Mouse (Mus musculus): ENCODE measurements around the gene Olfr1019. TPM values are rescaled to one million over a fixed set of nuclear protein-coding genes. Genes with fewer than 3 reads are reported as not detected.

Gene Olfr1019
- polyA plus RNA-seq, 1 experiment, result not detected

DNA sequence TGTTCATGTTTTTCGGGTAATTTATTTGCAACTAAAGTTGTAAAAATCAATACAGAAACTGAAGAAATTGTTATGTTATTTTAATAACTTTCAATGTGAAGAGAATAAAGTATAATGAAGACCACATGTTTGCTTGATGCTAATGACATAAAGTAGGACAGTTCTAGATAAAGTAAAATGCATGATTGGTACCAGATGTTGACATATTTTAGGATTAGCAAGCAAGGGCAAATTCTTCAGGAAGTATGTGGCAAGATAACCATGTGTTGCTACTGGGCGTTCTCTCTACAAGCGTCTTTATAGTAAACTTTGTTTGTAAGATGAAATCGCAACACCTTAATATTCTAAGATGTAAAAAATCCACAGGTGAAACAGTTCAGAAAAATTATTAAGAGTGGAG is 40.8 kb downstream of the Olfr1019 start:
- TF ChIP-seq REST (IDR thresholded peaks at IDR 0.05; ENCODE audit: insufficient read depth, insufficient read length) (no peak), POLR2AphosphoS2 (IDR thresholded peaks at IDR 0.05; ENCODE audit: insufficient read length, low read depth) (no peak), CEBPB (IDR thresholded peaks at IDR 0.05; ENCODE audit: insufficient read depth, poor library complexity, severe bottlenecking) (no peak), MYOD1 (IDR thresholded peaks at IDR 0.05; ENCODE audit: control insufficient read depth in 1 of 3, insufficient read length in 2 of 3, low read depth in 2 of 3) (no peak), MAX (IDR thresholded peaks at IDR 0.05; ENCODE audit: low read depth) (no peak), SRF (IDR thresholded peaks at IDR 0.05; ENCODE audit: control insufficient read depth, insufficient read length, low read depth) (no peak), MYOG (IDR thresholded peaks at IDR 0.05; ENCODE audit: control insufficient read depth in 1 of 3, insufficient read depth in 1 of 3, insufficient read length in 2 of 3, low read depth in 2 of 3) (no peak), E2F4 (IDR thresholded peaks at IDR 0.05; ENCODE audit: insufficient read depth) (no peak), USF1 (IDR thresholded peaks at IDR 0.05; ENCODE audit: low read depth) (no peak), TCF3 (IDR thresholded peaks at IDR 0.05; ENCODE audit: insufficient read length, low read depth) (no peak), POLR2A (IDR thresholded peaks at IDR 0.05; ENCODE audit: insufficient read length, low read depth) (no peak), TCF12 (IDR thresholded peaks at IDR 0.05; ENCODE audit: insufficient read depth, poor library complexity, severe bottlenecking) (no peak)
- Histone ChIP-seq H3K27me3 (ENCODE audit: control insufficient read depth, insufficient read depth, insufficient read length) (no peaks in the 10 kb centered on the region), H3K36me3 (ENCODE audit: control insufficient read depth, insufficient read depth) (no peaks in the 10 kb centered on the region), H3K4me3 (no peak overlapping the region), H3K4me2 (ENCODE audit: low read depth) (no peak overlapping the region), H3K79me2 (ENCODE audit: control insufficient read depth, insufficient read depth) (no peaks in the 10 kb centered on the region), H3ac (ENCODE audit: control insufficient read depth, insufficient read length) (no peak overlapping the region)

DNA sequence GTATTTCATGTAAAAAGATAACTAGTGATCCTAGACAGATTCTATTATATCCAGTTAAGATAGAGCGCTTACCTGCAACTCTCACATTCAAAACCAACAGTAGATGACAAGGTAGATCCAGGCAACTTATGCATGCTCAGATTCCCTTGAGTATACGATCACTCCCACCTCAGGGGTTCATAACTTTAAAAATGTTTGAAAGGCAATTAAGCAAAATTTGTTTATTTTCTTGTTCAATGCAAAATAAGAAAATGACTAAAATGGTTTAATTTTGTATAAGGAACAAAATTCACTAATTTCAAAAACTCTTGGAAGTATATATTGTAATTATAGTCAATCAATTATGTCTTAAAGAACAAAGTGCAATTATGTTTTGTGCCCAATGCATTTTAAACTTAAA is 42.8 kb downstream of the Olfr1019 start, which contains the start of gene Olfr1016:
Gene Olfr1016, minus strand, starts transcription at position 101 of the 400 bp plus-strand sequence.
- no peak within 1 kb of the TSS for H3K4me2 ChIP-seq (ENCODE audit: low read depth)
- no peaks in the 10 kb centered on the region for H3K27me3 ChIP-seq (ENCODE audit: control insufficient read depth, insufficient read depth, insufficient read length)
- TF ChIP-seq MYOG (IDR thresholded peaks at IDR 0.05; ENCODE audit: control insufficient read depth in 1 of 3, insufficient read depth in 1 of 3, insufficient read length in 2 of 3, low read depth in 2 of 3), result no peak
- no peak for TF ChIP-seq TCF3 (IDR thresholded peaks at IDR 0.05; ENCODE audit: insufficient read length, low read depth)
- no peak for TF ChIP-seq POLR2AphosphoS2 (IDR thresholded peaks at IDR 0.05; ENCODE audit: insufficient read length, low read depth)
- TF ChIP-seq REST (IDR thresholded peaks at IDR 0.05; ENCODE audit: insufficient read depth, insufficient read length), result no peak
- TF ChIP-seq E2F4 (IDR thresholded peaks at IDR 0.05; ENCODE audit: insufficient read depth), result no peak
- TF ChIP-seq POLR2A (IDR thresholded peaks at IDR 0.05; ENCODE audit: insufficient read length, low read depth), result no peak
- TF ChIP-seq MYOD1 (IDR thresholded peaks at IDR 0.05; ENCODE audit: control insufficient read depth in 1 of 3, insufficient read length in 2 of 3, low read depth in 2 of 3), result no peak
- no peak for TF ChIP-seq MAX (IDR thresholded peaks at IDR 0.05; ENCODE audit: low read depth)
- TF ChIP-seq TCF12 (IDR thresholded peaks at IDR 0.05; ENCODE audit: insufficient read depth, poor library complexity, severe bottlenecking), result no peak
- no peak for TF ChIP-seq CEBPB (IDR thresholded peaks at IDR 0.05; ENCODE audit: insufficient read depth, poor library complexity, severe bottlenecking)
- TF ChIP-seq SRF (IDR thresholded peaks at IDR 0.05; ENCODE audit: control insufficient read depth, insufficient read length, low read depth), result no peak
- TF ChIP-seq USF1 (IDR thresholded peaks at IDR 0.05; ENCODE audit: low read depth), result no peak
- H3K4me3 ChIP-seq, result no peak within 1 kb of the TSS
- H3K79me2 ChIP-seq (ENCODE audit: control insufficient read depth, insufficient read depth), result no peaks in the 10 kb centered on the region
- no peaks in the 10 kb centered on the region for H3K36me3 ChIP-seq (ENCODE audit: control insufficient read depth, insufficient read depth)
- no peak within 1 kb of the TSS for H3ac ChIP-seq (ENCODE audit: control insufficient read depth, insufficient read length)

DNA sequence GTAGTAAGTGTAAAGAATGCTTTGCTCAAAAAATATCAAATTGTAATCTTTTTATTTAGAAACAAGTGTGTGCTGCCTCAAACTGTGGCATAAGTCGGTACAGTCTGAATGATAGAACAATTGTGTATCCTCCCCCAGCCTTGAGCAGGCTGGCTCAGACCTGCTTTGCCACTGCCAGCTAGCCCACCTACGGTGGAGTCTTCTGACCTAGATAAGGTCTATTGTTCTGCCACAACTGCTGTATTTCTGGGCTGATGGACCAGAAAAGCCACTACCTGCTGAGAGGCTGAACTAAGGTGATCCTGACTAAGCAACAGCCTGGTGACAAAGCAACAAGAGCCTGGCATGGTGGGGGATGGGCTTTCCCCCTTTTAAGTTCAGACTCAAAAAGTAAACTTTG is 53.0 kb downstream of the Olfr1019 start:
- Histone ChIP-seq H3ac (ENCODE audit: control insufficient read depth, insufficient read length) (no peak overlapping the region), H3K36me3 (ENCODE audit: control insufficient read depth, insufficient read depth) (no peaks in the 10 kb centered on the region), H3K4me3 (no peak overlapping the region), H3K27me3 (ENCODE audit: control insufficient read depth, insufficient read depth, insufficient read length) (no peaks in the 10 kb centered on the region), H3K79me2 (ENCODE audit: control insufficient read depth, insufficient read depth) (no peaks in the 10 kb centered on the region), H3K4me2 (ENCODE audit: low read depth) (no peak overlapping the region)
- TF ChIP-seq POLR2AphosphoS2 (IDR thresholded peaks at IDR 0.05; ENCODE audit: insufficient read length, low read depth), result no peak
- TF ChIP-seq USF1 (IDR thresholded peaks at IDR 0.05; ENCODE audit: low read depth), result no peak
- TF ChIP-seq MAX (IDR thresholded peaks at IDR 0.05; ENCODE audit: low read depth), result no peak
- no peak for TF ChIP-seq MYOG (IDR thresholded peaks at IDR 0.05; ENCODE audit: control insufficient read depth in 1 of 3, insufficient read depth in 1 of 3, insufficient read length in 2 of 3, low read depth in 2 of 3)
- TF ChIP-seq TCF12 (IDR thresholded peaks at IDR 0.05; ENCODE audit: insufficient read depth, poor library complexity, severe bottlenecking), result no peak
- TF ChIP-seq SRF (IDR thresholded peaks at IDR 0.05; ENCODE audit: control insufficient read depth, insufficient read length, low read depth), result no peak
- no peak for TF ChIP-seq TCF3 (IDR thresholded peaks at IDR 0.05; ENCODE audit: insufficient read length, low read depth)

Other genes with a start within 250 kb of the Olfr1019 start
- gene Olfr1000, start 233.6 kb downstream of the Olfr1019 start, polyA plus RNA-seq (2012; fragmentation: generic; extraction: Trizol), result not detected
- not detected for gene Olfr1002, start 194.8 kb downstream of the Olfr1019 start, polyA plus RNA-seq (2012; fragmentation: generic; extraction: Trizol)
- not detected for gene Olfr154, start 181.0 kb downstream of the Olfr1019 start, polyA plus RNA-seq (2012; fragmentation: generic; extraction: Trizol)
- gene Olfr1006, start 166.7 kb downstream of the Olfr1019 start, polyA plus RNA-seq (2012; fragmentation: generic; extraction: Trizol), result not detected
- gene Olfr1008, start 156.1 kb downstream of the Olfr1019 start, polyA plus RNA-seq (2012; fragmentation: generic; extraction: Trizol), result not detected
- gene Olfr1009, start 130.1 kb downstream of the Olfr1019 start, polyA plus RNA-seq (2012; fragmentation: generic; extraction: Trizol), result not detected
- gene Olfr1012, start 82.7 kb downstream of the Olfr1019 start, polyA plus RNA-seq (2012; fragmentation: generic; extraction: Trizol), result not detected
- not detected for gene Olfr1013, start 78.4 kb downstream of the Olfr1019 start, polyA plus RNA-seq (2012; fragmentation: generic; extraction: Trizol)
- not detected for gene Olfr1014, start 72.8 kb downstream of the Olfr1019 start, polyA plus RNA-seq (2012; fragmentation: generic; extraction: Trizol)
- gene Olfr1015, start 63.5 kb downstream of the Olfr1019 start, polyA plus RNA-seq (2012; fragmentation: generic; extraction: Trizol), result not detected
- not detected for gene Olfr1016, start 42.9 kb downstream of the Olfr1019 start, polyA plus RNA-seq (2012; fragmentation: generic; extraction: Trizol)
- gene Olfr1018, start 27.0 kb downstream of the Olfr1019 start, polyA plus RNA-seq (2012; fragmentation: generic; extraction: Trizol), result not detected
- gene Olfr1020, start 1.5 kb upstream of the Olfr1019 start, polyA plus RNA-seq (2012; fragmentation: generic; extraction: Trizol), result not detected
- not detected for gene Olfr1022, start 23.1 kb upstream of the Olfr1019 start, polyA plus RNA-seq (2012; fragmentation: generic; extraction: Trizol)
- not detected for gene Olfr1023, start 40.2 kb upstream of the Olfr1019 start, polyA plus RNA-seq (2012; fragmentation: generic; extraction: Trizol)
- gene Olfr1024, start 59.6 kb upstream of the Olfr1019 start, polyA plus RNA-seq (2012; fragmentation: generic; extraction: Trizol), result not detected
- gene Olfr1025-ps1, start 69.7 kb upstream of the Olfr1019 start, polyA plus RNA-seq (2012; fragmentation: generic; extraction: Trizol), result not detected
- not detected for gene Olfr1026, start 76.1 kb upstream of the Olfr1019 start, polyA plus RNA-seq (2012; fragmentation: generic; extraction: Trizol)
- gene Olfr1028, start 105.0 kb upstream of the Olfr1019 start, polyA plus RNA-seq (2012; fragmentation: generic; extraction: Trizol), result not detected
- not detected for gene Olfr1029, start 128.4 kb upstream of the Olfr1019 start, polyA plus RNA-seq (2012; fragmentation: generic; extraction: Trizol)
- not detected for gene Olfr1030, start 133.8 kb upstream of the Olfr1019 start, polyA plus RNA-seq (2012; fragmentation: generic; extraction: Trizol)
- gene Olfr1031, start 144.8 kb upstream of the Olfr1019 start, polyA plus RNA-seq (2012; fragmentation: generic; extraction: Trizol), result not detected
- gene Olfr1032, start 160.1 kb upstream of the Olfr1019 start, polyA plus RNA-seq (2012; fragmentation: generic; extraction: Trizol), result not detected
- gene Olfr1033, start 175.2 kb upstream of the Olfr1019 start, polyA plus RNA-seq (2012; fragmentation: generic; extraction: Trizol), result not detected
- not detected for gene Olfr1034, start 200.4 kb upstream of the Olfr1019 start, polyA plus RNA-seq (2012; fragmentation: generic; extraction: Trizol)
- not detected for gene Olfr1036, start 228.5 kb upstream of the Olfr1019 start, polyA plus RNA-seq (2012; fragmentation: generic; extraction: Trizol)
- gene Olfr1037, start 241.9 kb upstream of the Olfr1019 start, polyA plus RNA-seq (2012; fragmentation: generic; extraction: Trizol), result not detected